Mouse (Mus musculus): Measurements from ENCODE around the gene Shroom2. TPM values are rescaled to one million over a fixed set of nuclear protein-coding genes. Genes with fewer than 3 reads are reported as not detected.

The Shroom2 gene
- 1.1 TPM for polyA plus RNA-seq (2012; fragmentation: generic; extraction: Trizol)

- no peaks in the 10 kb centered on the region for H3K27me3 ChIP-seq (ENCODE audit: control insufficient read depth, insufficient read depth, insufficient read length)
- TF ChIP-seq MYOG (IDR thresholded peaks at IDR 0.05; ENCODE audit: control insufficient read depth in 1 of 3, insufficient read depth in 1 of 3, insufficient read length in 2 of 3, low read depth in 2 of 3) (no peak), TCF3 (IDR thresholded peaks at IDR 0.05; ENCODE audit: insufficient read length, low read depth) (no peak), MYOD1 (IDR thresholded peaks at IDR 0.05; ENCODE audit: control insufficient read depth in 1 of 3, insufficient read length in 2 of 3, low read depth in 2 of 3) (no peak), SRF (IDR thresholded peaks at IDR 0.05; ENCODE audit: control insufficient read depth, insufficient read length, low read depth) (no peak), CEBPB (IDR thresholded peaks at IDR 0.05; ENCODE audit: insufficient read depth, poor library complexity, severe bottlenecking) (no peak), POLR2AphosphoS2 (IDR thresholded peaks at IDR 0.05; ENCODE audit: insufficient read length, low read depth) (no peak), TCF12 (IDR thresholded peaks at IDR 0.05; ENCODE audit: insufficient read depth, poor library complexity, severe bottlenecking) (no peak), MAX (IDR thresholded peaks at IDR 0.05; ENCODE audit: low read depth) (no peak), USF1 (IDR thresholded peaks at IDR 0.05; ENCODE audit: low read depth) (no peak), POLR2A (IDR thresholded peaks at IDR 0.05; ENCODE audit: insufficient read length, low read depth) (no peak), E2F4 (IDR thresholded peaks at IDR 0.05; ENCODE audit: insufficient read depth) (no peak), REST (IDR thresholded peaks at IDR 0.05; ENCODE audit: insufficient read depth, insufficient read length) (no peak)
- no peak within 1 kb of the TSS for H3K4me3 ChIP-seq
- H3K79me2 ChIP-seq (ENCODE audit: control insufficient read depth, insufficient read depth), result no peaks in the 10 kb centered on the region
- H3K4me2 ChIP-seq (ENCODE audit: low read depth), result no peak within 1 kb of the TSS
- no peaks in the 10 kb centered on the region for H3K36me3 ChIP-seq (ENCODE audit: control insufficient read depth, insufficient read depth)
- no peak within 1 kb of the TSS for H3ac ChIP-seq (ENCODE audit: control insufficient read depth, insufficient read length)
Observed at GRCm38 (mm10) chrX:152768891-152769599, at the start of gene Shroom2. Gene Shroom2, minus strand, starts transcription at chrX:152769465.

- TF ChIP-seq POLR2A (IDR thresholded peaks at IDR 0.05; ENCODE audit: insufficient read length, low read depth), result no peak
- TF ChIP-seq CEBPB (IDR thresholded peaks at IDR 0.05; ENCODE audit: insufficient read depth, poor library complexity, severe bottlenecking), result no peak
- TF ChIP-seq MYOG (IDR thresholded peaks at IDR 0.05; ENCODE audit: control insufficient read depth in 1 of 3, insufficient read depth in 1 of 3, insufficient read length in 2 of 3, low read depth in 2 of 3), result no peak
- TF ChIP-seq MAX (IDR thresholded peaks at IDR 0.05; ENCODE audit: low read depth), result no peak
- no peak for TF ChIP-seq MYOD1 (IDR thresholded peaks at IDR 0.05; ENCODE audit: control insufficient read depth in 1 of 3, insufficient read length in 2 of 3, low read depth in 2 of 3)
- no peak for TF ChIP-seq USF1 (IDR thresholded peaks at IDR 0.05; ENCODE audit: low read depth)
- TF ChIP-seq E2F4 (IDR thresholded peaks at IDR 0.05; ENCODE audit: insufficient read depth), result no peak
- no peak for TF ChIP-seq SRF (IDR thresholded peaks at IDR 0.05; ENCODE audit: control insufficient read depth, insufficient read length, low read depth)
- no peak for TF ChIP-seq TCF3 (IDR thresholded peaks at IDR 0.05; ENCODE audit: insufficient read length, low read depth)
- no peak for TF ChIP-seq POLR2AphosphoS2 (IDR thresholded peaks at IDR 0.05; ENCODE audit: insufficient read length, low read depth)
- no peak for TF ChIP-seq TCF12 (IDR thresholded peaks at IDR 0.05; ENCODE audit: insufficient read depth, poor library complexity, severe bottlenecking)
- TF ChIP-seq REST (IDR thresholded peaks at IDR 0.05; ENCODE audit: insufficient read depth, insufficient read length), result no peak
- H3K4me2 ChIP-seq (ENCODE audit: low read depth), result no peak overlapping the region
- no peaks in the 10 kb centered on the region for H3K36me3 ChIP-seq (ENCODE audit: control insufficient read depth, insufficient read depth)
Observed at GRCm38 (mm10) chrX:152818996-152819395, 49.7 kb upstream of the Shroom2 start.

GRCm38 (mm10) chrX:152813339-152813738 is 44.1 kb upstream of the Shroom2 start:
- TF ChIP-seq REST (IDR thresholded peaks at IDR 0.05; ENCODE audit: insufficient read depth, insufficient read length), result no peak
- peak in 1 of 3 experiments; percentile 50 for TF ChIP-seq MYOD1 (IDR thresholded peaks at IDR 0.05; ENCODE audit: control insufficient read depth in 1 of 3, insufficient read length in 2 of 3, low read depth in 2 of 3)
- peak in 1 of 3 experiments; percentile 64 for TF ChIP-seq MYOG (IDR thresholded peaks at IDR 0.05; ENCODE audit: control insufficient read depth in 1 of 3, insufficient read depth in 1 of 3, insufficient read length in 2 of 3, low read depth in 2 of 3)
- no peak overlapping the region for H3K4me2 ChIP-seq (ENCODE audit: low read depth)
- no peak overlapping the region for H3K4me3 ChIP-seq
- H3K36me3 ChIP-seq (ENCODE audit: control insufficient read depth, insufficient read depth), result no peaks in the 10 kb centered on the region
- H3K27me3 ChIP-seq (ENCODE audit: control insufficient read depth, insufficient read depth, insufficient read length), result no peaks in the 10 kb centered on the region
- no peaks in the 10 kb centered on the region for H3K79me2 ChIP-seq (ENCODE audit: control insufficient read depth, insufficient read depth)
- H3ac ChIP-seq (ENCODE audit: control insufficient read depth, insufficient read length), result no peak overlapping the region

More at GRCm38 (mm10) chrX:152818996-152819395, 49.7 kb upstream of the Shroom2 start:
- H3ac ChIP-seq (ENCODE audit: control insufficient read depth, insufficient read length), result no peak overlapping the region
- H3K27me3 ChIP-seq (ENCODE audit: control insufficient read depth, insufficient read depth, insufficient read length), result no peaks in the 10 kb centered on the region
- H3K4me3 ChIP-seq, result no peak overlapping the region
- no peaks in the 10 kb centered on the region for H3K79me2 ChIP-seq (ENCODE audit: control insufficient read depth, insufficient read depth)

- no peak overlapping the region for H3K4me2 ChIP-seq (ENCODE audit: low read depth)
Observed at GRCm38 (mm10) chrX:152805317-152805716, 36.1 kb upstream of the Shroom2 start.

More at GRCm38 (mm10) chrX:152805317-152805716, 36.1 kb upstream of the Shroom2 start:
- H3K4me3 ChIP-seq, result no peak overlapping the region
- H3K36me3 ChIP-seq (ENCODE audit: control insufficient read depth, insufficient read depth), result no peaks in the 10 kb centered on the region
- H3ac ChIP-seq (ENCODE audit: control insufficient read depth, insufficient read length), result no peak overlapping the region
- H3K79me2 ChIP-seq (ENCODE audit: control insufficient read depth, insufficient read depth), result no peaks in the 10 kb centered on the region
- no peaks in the 10 kb centered on the region for H3K27me3 ChIP-seq (ENCODE audit: control insufficient read depth, insufficient read depth, insufficient read length)
- TF ChIP-seq MYOD1 (IDR thresholded peaks at IDR 0.05; ENCODE audit: control insufficient read depth in 1 of 3, insufficient read length in 2 of 3, low read depth in 2 of 3) (no peak), E2F4 (IDR thresholded peaks at IDR 0.05; ENCODE audit: insufficient read depth) (no peak), MAX (IDR thresholded peaks at IDR 0.05; ENCODE audit: low read depth) (no peak), MYOG (IDR thresholded peaks at IDR 0.05; ENCODE audit: control insufficient read depth in 1 of 3, insufficient read depth in 1 of 3, insufficient read length in 2 of 3, low read depth in 2 of 3) (no peak), REST (IDR thresholded peaks at IDR 0.05; ENCODE audit: insufficient read depth, insufficient read length) (no peak), USF1 (IDR thresholded peaks at IDR 0.05; ENCODE audit: low read depth) (no peak), TCF12 (IDR thresholded peaks at IDR 0.05; ENCODE audit: insufficient read depth, poor library complexity, severe bottlenecking) (no peak)

Data from myocyte (in vitro differentiated cells).